Mouse (Mus musculus): Measurements from ENCODE around the gene Mthfd2l. TPM values are rescaled to one million over a fixed set of nuclear protein-coding genes. Genes with fewer than 3 reads are reported as not detected.

The Mthfd2l gene
- total RNA-seq, 2 experiments from 2014 or later: 28.8 to 29.2 TPM

DNA sequence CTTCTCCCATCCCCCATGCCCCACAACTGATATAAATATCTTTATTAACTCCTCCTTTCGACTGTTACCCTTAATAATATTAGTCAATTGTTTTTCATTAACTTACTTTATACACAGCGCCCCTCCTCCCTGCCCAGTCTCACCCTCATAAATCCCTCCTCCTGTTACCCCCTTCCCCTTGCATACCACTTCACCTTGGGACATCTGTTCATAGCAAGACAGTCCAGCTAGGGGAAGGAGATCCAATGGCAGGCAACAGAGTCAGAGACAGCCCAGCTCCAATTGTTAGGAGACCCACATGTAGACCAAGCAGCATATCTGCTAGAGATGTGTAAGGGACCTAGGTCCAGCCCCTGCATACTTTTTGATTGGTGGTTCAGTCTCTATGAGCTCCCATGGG, 108.0 kb downstream of the Mthfd2l start:
- DNase-seq: no peak
- intact Hi-C loops (cut with DNase I): no loop called here

- no peak for DNase-seq
Measured at GRCm38 (mm10) chr5:91047987-91048386, 117.1 kb downstream of the Mthfd2l start.

DNA sequence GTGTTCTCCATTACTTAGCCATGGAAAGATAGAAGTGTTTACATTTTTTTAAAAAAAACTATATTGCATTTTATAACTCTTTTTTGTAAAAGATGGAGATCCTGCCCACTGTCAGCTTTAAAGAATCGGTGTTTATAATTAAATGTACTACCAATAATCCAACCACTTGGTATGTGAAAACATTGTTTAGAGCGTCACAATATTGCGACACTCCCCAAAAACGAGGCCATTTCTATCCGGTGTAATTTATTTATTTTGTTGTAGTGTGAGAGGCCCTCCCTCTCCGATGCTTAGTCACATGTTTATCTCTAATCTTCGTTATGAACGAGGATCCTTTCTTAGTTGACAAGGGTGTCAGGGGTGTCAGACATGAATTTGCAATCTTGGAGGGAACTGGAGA, 117.5 kb downstream of the Mthfd2l start:
- DNase-seq: no peak
- intact Hi-C loops (cut with DNase I): no loop called here

More at GRCm38 (mm10) chr5:91047987-91048386, 117.1 kb downstream of the Mthfd2l start:
- intact Hi-C loops (cut with DNase I): no loop called here

Other genes with a start within 250 kb of the Mthfd2l start
- not detected for gene Cxcl5, start 171.8 kb upstream of the Mthfd2l start, total RNA-seq (2021)
- under 1 TPM in 1 of 2 experiments, not detected in 1; 0.36 TPM for gene Ppbp, start 162.6 kb upstream of the Mthfd2l start, total RNA-seq (2021)
- gene Pf4, start 158.7 kb upstream of the Mthfd2l start, total RNA-seq (2021): 10 to 100 TPM in 1 of 2 experiments, 1 to 10 TPM in 1; 9.8 to 11.2 TPM
- gene Cxcl3, start 145.0 kb upstream of the Mthfd2l start, total RNA-seq (2021): not detected
- gene Cxcl15, start 136.6 kb upstream of the Mthfd2l start, total RNA-seq (2021): not detected
- under 1 TPM; 0.50 to 0.68 TPM for gene Cxcl1, start 39.9 kb upstream of the Mthfd2l start, total RNA-seq (2021)
- gene Cxcl2, start 27.2 kb upstream of the Mthfd2l start, total RNA-seq (2021): not detected
- under 1 TPM in 1 of 2 experiments, not detected in 1; 0.48 TPM for gene Epgn, start 96.3 kb downstream of the Mthfd2l start, total RNA-seq (2021)
- not detected for gene Ereg, start 143.5 kb downstream of the Mthfd2l start, total RNA-seq (2021)
- gene Areg, start 208.5 kb downstream of the Mthfd2l start, total RNA-seq (2021): not detected